Mouse (Mus musculus): ENCODE results near the gene Zfyve9. TPM values are rescaled to one million over a fixed set of nuclear protein-coding genes. Genes with fewer than 3 reads are reported as not detected.

Zfyve9 gene
- total RNA-seq (2014; fragmentation: Nextera tagmentation) (0.11 and 1.3 TPM in 2 replicates), total RNA-seq (2017) (0.56 and 1.3 TPM in 2 replicates)

- ATAC-seq (replicated peaks; ENCODE audit: poor library complexity, severe bottlenecking) = peak; percentile 91
These were observed at the start of gene Zfyve9 for GRCm38 (mm10) chr4:108780057-108780863. TSS of gene Zfyve9 (minus strand) at chr4:108780798.

- no peak for ATAC-seq (replicated peaks; ENCODE audit: poor library complexity, severe bottlenecking)
These were observed 46.0 kb upstream of the Zfyve9 start for GRCm38 (mm10) chr4:108826643-108827042.

GRCm38 (mm10) chr4:108826096-108826495 lies 45.5 kb upstream of the Zfyve9 start:
- no peak for ATAC-seq (replicated peaks; ENCODE audit: poor library complexity, severe bottlenecking)

- ATAC-seq (replicated peaks; ENCODE audit: poor library complexity, severe bottlenecking) = no peak
These were observed 45.1 kb upstream of the Zfyve9 start for GRCm38 (mm10) chr4:108825677-108826076.

DNA sequence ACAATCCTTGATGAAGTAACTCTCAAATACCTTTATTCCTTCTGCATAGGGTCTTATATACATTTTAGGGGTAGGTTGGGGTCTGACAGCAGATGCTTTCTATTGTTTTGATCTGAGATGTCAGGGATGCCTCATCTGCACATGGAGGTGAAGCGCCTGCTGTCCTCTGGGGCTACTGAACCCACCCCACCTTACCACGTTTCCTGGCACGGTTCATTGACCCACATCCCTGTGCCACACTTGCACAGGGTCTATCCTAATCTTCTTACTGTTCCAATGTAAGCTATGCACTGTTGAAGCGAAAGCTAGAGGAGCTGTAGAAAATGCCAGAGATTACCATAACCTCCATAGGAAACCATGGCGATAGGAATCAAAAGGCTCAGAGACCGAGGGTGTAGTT lies 31.0 kb upstream of the Zfyve9 start:
- no peak for ATAC-seq (replicated peaks; ENCODE audit: poor library complexity, severe bottlenecking)

DNA sequence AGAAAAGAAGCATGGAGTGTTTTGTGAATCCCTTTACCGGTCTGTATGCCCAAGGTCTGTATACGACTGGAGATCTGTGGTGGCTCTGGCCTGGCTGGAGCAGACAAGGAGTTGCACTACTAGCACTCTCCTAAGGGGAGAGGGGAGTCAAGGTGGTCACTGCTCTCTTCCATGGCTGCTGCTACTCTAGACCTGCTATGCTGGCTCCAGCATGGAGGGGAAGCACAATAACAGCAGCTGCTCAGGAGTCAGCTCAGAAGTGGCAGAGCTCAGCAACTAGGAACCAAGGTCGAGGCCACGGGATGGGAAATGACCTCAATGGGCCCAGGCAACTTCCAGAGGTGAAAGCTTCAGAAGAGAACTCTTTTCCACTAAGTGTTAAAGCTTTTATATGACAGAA lies 30.5 kb upstream of the Zfyve9 start:
- ATAC-seq (replicated peaks; ENCODE audit: poor library complexity, severe bottlenecking) = no peak

- ATAC-seq (replicated peaks; ENCODE audit: poor library complexity, severe bottlenecking) = no peak
These were observed 22.9 kb upstream of the Zfyve9 start for GRCm38 (mm10) chr4:108803535-108803934.

DNA sequence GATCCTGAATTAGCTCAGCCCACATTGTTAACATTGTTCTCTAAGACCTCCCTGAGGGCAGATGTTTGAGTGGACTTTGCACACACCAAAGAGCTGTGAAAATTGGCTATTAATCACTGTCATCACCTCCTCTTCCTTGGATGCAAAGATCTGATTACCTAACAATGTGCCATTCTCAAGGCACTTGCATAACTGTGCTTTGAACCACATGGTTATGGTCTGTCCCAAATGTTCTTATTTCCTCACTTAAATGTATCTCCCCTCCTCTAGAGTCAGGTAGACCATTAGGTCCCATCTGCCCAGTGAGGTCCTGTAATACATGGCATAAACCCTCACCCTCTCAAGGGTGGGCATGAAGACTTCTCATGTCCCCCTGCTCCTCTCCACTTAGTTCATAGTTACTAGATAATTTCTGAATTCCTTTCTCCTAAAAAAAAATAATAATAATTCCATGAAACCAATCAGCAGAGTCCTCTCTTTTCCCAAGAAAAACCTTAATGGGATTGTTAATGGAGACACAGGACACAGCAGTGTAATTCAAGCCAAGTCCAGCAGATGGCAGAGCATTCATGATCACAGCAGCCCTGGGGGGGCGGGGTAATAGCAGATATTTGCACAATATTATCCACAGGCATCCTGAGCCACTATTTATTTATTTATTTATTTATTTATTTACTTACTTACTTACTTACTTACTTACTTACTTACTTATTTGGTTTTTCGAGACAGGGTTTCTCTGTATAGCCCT lies 17.7 kb upstream of the Zfyve9 start:
- peak; percentile 79 for ATAC-seq (replicated peaks; ENCODE audit: poor library complexity, severe bottlenecking)

DNA sequence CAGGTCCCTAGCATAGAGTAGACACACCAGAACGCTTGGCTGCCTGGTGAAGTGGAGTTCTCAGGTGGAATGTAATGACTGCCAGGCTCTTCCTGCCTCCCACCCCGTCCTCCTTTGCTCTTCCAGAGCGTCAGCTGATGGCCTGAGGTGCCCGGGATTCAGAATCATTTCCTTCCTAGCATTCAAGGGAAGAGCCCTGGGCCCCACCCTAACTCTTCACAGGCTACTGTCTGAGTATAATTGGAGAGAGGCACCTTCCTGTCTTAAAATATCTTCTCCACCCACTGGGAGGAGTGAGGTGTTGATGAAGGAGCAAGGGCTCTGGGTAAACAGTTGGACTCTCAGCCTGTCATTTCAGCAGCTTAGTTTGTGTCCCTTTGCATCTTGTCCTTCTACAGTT lies 16.1 kb upstream of the Zfyve9 start:
- no peak for ATAC-seq (replicated peaks; ENCODE audit: poor library complexity, severe bottlenecking)

DNA sequence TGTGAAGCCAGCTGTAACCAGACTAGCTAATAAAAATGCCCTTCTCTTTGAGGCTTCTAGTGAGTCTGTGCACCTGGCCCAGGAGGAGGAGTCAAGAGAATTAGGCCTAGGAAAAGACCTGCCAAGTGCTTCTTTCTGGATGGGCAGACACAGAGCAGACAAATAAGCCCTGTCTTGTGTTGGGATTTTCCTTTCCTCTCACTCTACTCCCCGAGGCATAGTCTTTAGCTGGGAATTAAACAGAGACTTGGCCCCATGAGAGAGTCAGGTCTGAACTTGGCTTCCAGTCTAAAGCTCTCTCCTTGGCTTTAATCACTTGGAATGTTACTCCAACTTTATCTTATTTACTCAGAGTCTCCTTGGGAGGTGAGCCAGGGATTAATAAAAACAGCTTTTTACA lies 13.3 kb upstream of the Zfyve9 start:
- no peak for ATAC-seq (replicated peaks; ENCODE audit: poor library complexity, severe bottlenecking)

DNA sequence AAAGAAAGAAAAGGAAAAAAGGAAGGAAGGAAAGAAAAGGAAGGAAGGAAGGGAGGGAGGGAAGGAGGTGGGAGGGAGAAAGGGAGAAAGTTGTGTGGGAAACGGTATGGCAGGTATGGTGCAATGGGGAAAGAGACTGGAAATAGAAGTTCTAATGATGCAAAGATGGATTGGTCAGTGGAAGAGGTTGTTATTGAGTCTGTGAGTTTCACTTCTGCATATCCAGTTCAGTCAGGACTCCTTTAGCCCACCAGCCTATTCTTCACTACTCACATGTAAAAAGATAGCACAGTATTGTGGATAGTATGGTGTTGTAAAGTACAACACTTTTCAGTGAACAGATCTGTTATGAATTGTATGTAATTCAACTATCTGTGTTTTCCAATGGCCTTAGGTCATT lies 9.9 kb upstream of the Zfyve9 start:
- ATAC-seq (replicated peaks; ENCODE audit: poor library complexity, severe bottlenecking) = peak; percentile 84

GRCm38 (mm10) chr4:108789258-108789936 lies 8.8 kb upstream of the Zfyve9 start:
- ATAC-seq (replicated peaks; ENCODE audit: poor library complexity, severe bottlenecking) = peak; percentile 93

DNA sequence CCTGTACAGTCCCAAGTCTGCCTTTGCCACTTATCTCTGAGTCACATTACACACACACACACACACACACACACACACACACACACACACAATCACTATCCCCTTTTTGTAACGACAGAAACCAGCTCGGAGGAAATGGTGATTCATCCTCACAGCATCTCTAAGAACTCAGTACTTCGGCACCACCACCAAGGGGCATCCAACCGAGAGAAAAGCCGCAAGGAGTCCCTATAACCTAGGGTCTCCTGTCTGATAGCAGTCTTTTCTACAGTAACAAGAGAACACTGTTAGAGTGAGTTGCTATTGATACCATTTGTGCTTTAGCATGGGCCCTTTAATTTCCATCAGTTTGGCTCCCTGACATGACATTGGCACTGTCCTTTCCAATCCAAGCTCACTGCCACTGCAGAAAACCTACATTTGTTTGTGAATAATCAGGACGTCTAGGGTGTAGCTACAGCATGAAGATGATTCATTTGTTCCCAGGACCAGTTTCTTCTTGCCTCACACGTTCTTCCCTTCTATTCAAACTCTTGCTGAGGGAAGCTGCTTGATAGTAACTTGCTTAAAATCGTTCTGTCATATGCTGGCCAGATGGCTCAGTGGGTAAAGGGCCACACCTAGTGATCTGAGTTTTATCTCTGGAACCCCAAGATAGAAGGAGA lies 2.0 kb upstream of the Zfyve9 start:
- peak; percentile 47 for ATAC-seq (replicated peaks; ENCODE audit: poor library complexity, severe bottlenecking)

- no peak for ATAC-seq (replicated peaks; ENCODE audit: poor library complexity, severe bottlenecking)
These were observed 998 bp upstream of the Zfyve9 start for GRCm38 (mm10) chr4:108781596-108781995.

- no peak for ATAC-seq (replicated peaks; ENCODE audit: poor library complexity, severe bottlenecking)
These were observed 237 bp upstream of the Zfyve9 start for GRCm38 (mm10) chr4:108780864-108781205.

- no peak for ATAC-seq (replicated peaks; ENCODE audit: poor library complexity, severe bottlenecking)
These were observed 888 bp downstream of the Zfyve9 start for GRCm38 (mm10) chr4:108779763-108780056.

- peak; percentile 78 for ATAC-seq (replicated peaks; ENCODE audit: poor library complexity, severe bottlenecking)
These were observed 12.1 kb downstream of the Zfyve9 start for GRCm38 (mm10) chr4:108768527-108768926.

DNA sequence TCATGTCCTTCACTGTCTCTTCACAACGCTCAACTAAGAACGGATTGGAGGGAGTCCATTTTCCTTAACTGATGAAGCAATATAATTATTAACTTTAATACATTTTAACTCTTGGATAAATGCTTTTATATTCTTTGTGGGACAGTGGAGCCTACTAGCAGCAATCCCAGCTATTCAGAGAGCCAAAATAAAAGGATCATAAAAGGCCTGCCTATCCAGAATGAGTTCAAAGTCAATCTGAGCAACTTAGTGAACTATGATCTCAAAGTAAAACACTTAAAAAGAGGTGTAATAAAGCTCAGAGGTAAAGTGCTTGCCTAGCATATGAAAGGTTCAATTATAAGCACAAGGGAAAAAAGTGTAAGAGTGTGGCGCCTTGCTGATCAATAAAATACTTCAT lies 21.0 kb downstream of the Zfyve9 start:
- no peak for ATAC-seq (replicated peaks; ENCODE audit: poor library complexity, severe bottlenecking)

GRCm38 (mm10) chr4:108746160-108746873 lies 34.3 kb downstream of the Zfyve9 start:
- no peak for ATAC-seq (replicated peaks; ENCODE audit: poor library complexity, severe bottlenecking)

DNA sequence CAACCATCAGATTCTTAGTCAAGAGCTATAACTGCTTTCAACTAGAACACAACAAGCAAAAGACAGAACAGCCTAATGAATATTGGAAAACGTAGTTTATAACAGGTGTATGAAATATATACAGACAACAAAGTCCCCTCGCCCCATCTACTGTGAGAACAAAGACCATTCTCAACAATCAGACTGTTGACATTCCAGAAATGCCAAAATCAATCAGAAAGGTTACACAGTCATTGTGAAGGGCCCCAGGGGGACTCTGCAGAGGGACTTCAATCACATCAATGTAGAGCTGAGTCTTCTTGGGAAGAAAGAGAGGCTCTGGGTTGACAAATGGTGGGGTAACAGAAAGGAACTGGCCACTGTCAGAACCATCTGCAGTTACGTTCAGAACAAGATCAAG lies 49.0 kb downstream of the Zfyve9 start:
- ATAC-seq (replicated peaks; ENCODE audit: poor library complexity, severe bottlenecking) = no peak

Data from granulocyte monocyte progenitor cell, adult 5-6 weeks (primary cell).